Mouse (Mus musculus) cerebellum, postnatal 10 days (tissue): ENCODE data around the gene Ftsj3.
"Not testable (repeated sequence)": the region's sequence is repeated elsewhere in the genome, so short reads cannot be mapped to it uniquely, and the experiment has no call there.

Source experiments
- DNase-seq, 2 experiments: peaks; one replicate each; pipeline ENCODE4 v3.0.0; 2021; ENCODE audit warnings: mixed read lengths in 2 of 2

Gene Ftsj3

GRCm38 (mm10) chr11:106201337-106202122 lies 54.3 kb downstream of the Ftsj3 start:
- no peak for DNase-seq

- no peak for DNase-seq
Measured at GRCm38 (mm10) chr11:106200756-106201155, 55.1 kb downstream of the Ftsj3 start.

GRCm38 (mm10) chr11:106199997-106200396 lies 55.9 kb downstream of the Ftsj3 start:
- DNase-seq = not testable (repeated sequence)
